Mouse (Mus musculus) mesoderm, embryonic 11.5 days (tissue): ENCODE measurements around the gene Ctla4.

Experiments
- DNase-seq: peaks from one replicate; pipeline ENCODE4 v3.0.0-alpha.2; 2012; ENCODE audit warnings: low read depth, low spot score

Ctla4 gene

GRCm38 (mm10) chr1:60886981-60887380, at the start of gene Ctla4:
Ctla4 (plus strand) TSS chr1:60887000.
- DNase-seq: no peak

GRCm38 (mm10) chr1:60839161-60839560, 47.6 kb upstream of the Ctla4 start:
- no peak for DNase-seq

- DNase-seq: no peak
Observed at GRCm38 (mm10) chr1:60845318-60846060, 41.3 kb upstream of the Ctla4 start.

- no peak for DNase-seq
Observed at GRCm38 (mm10) chr1:60846616-60847275, 40.1 kb upstream of the Ctla4 start.

GRCm38 (mm10) chr1:60849112-60849511, 37.7 kb upstream of the Ctla4 start:
- DNase-seq: no peak

- DNase-seq: no peak
Observed at GRCm38 (mm10) chr1:60849816-60850215, 37.0 kb upstream of the Ctla4 start.

- DNase-seq: peak; percentile 72
Observed at GRCm38 (mm10) chr1:60851041-60851781, 35.6 kb upstream of the Ctla4 start.

- no peak for DNase-seq
Observed at GRCm38 (mm10) chr1:60852075-60852769, 34.6 kb upstream of the Ctla4 start.

GRCm38 (mm10) chr1:60852770-60853147, 34.0 kb upstream of the Ctla4 start:
- DNase-seq: no peak

- no peak for DNase-seq
Observed at GRCm38 (mm10) chr1:60853330-60853956, 33.4 kb upstream of the Ctla4 start.

- no peak for DNase-seq
Observed at GRCm38 (mm10) chr1:60853991-60854390, 32.8 kb upstream of the Ctla4 start.

- peak; percentile 54 for DNase-seq
Observed at GRCm38 (mm10) chr1:60857351-60858220, 29.2 kb upstream of the Ctla4 start.

- no peak for DNase-seq
Observed at GRCm38 (mm10) chr1:60859159-60859558, 27.6 kb upstream of the Ctla4 start.

GRCm38 (mm10) chr1:60859842-60860241, 27.0 kb upstream of the Ctla4 start:
- DNase-seq: no peak

- peak; percentile 88 for DNase-seq
Observed at GRCm38 (mm10) chr1:60860357-60860946, 26.3 kb upstream of the Ctla4 start.

GRCm38 (mm10) chr1:60860955-60861354, 25.8 kb upstream of the Ctla4 start:
- DNase-seq: no peak

- no peak for DNase-seq
Observed at GRCm38 (mm10) chr1:60861431-60861830, 25.4 kb upstream of the Ctla4 start.

- no peak for DNase-seq
Observed at GRCm38 (mm10) chr1:60862510-60862909, 24.3 kb upstream of the Ctla4 start.

GRCm38 (mm10) chr1:60862951-60863461, 23.8 kb upstream of the Ctla4 start:
- DNase-seq: peak; percentile 67

- DNase-seq: no peak
Observed at GRCm38 (mm10) chr1:60863701-60864100, 23.1 kb upstream of the Ctla4 start.
